9 mouse cellular contexts compared by ENCODE assay signal in genomic region chr8:125052026-125052425, GRCm38 (mm10). TPM values are rescaled to one million over a fixed set of nuclear protein-coding genes. Genes with fewer than 3 reads are reported as not detected.
DNase-seq lines count a peak whose midpoint lies in the region; ATAC-seq and TF ChIP-seq lines count a peak whose summit lies in the region.
"Had no signal": no experiment of that assay in that cellular context is flagged by ENCODE, and none has a peak within 500 bp of the region (broad histone marks: within the 10 kb centered on the region; RNA-seq: fewer than 3 reads in every experiment).

No protein-coding gene starts in this region.

- intact Hi-C loops in left cerebral cortex, postnatal 36 days (cut with DNase I), result loop anchor here (10.0 kb wide), 1 partner anchor 813 kb away; no protein-coding TSS in a partner anchor

- no peak for ATAC-seq in intestine, postnatal 0 days
- no peak for ATAC-seq in intestine, embryonic 15.5 days
- ATAC-seq in granulocyte monocyte progenitor cell, adult 5-6 weeks (replicated peaks; ENCODE audit: poor library complexity, severe bottlenecking), result peak; percentile 46
- ATAC-seq in neutrophil, adult 5-6 weeks (ENCODE audit: extremely low read depth, insufficient number of reproducible peaks, low FRiP score, poor library complexity, severe bottlenecking), result peak; percentile 34; the same call in 1 of the 2 replicates

- H3K4me1 ChIP-seq in intestine, postnatal 0 days (replicated peaks; ENCODE audit: control insufficient read depth, insufficient read depth, low read length), result no peaks in the 10 kb centered on the region; the same call in 1 of the 2 replicates
- H3K4me1 ChIP-seq in intestine, embryonic 15.5 days (replicated peaks), result peaks cover 8% of the 10 kb centered on the region; the same call in 1 of the 2 replicates

- no peaks in the 10 kb centered on the region for H3K9me3 ChIP-seq in intestine, postnatal 0 days (ENCODE audit: control insufficient read depth)
- H3K9me3 ChIP-seq in intestine, embryonic 15.5 days, result no peaks in the 10 kb centered on the region
- H3K9me3 ChIP-seq: embryonic facial prominence, embryonic 13.5 days had no signal

- H3K4me3 ChIP-seq in intestine, postnatal 0 days (ENCODE audit: low read depth, low read length), result no peak overlapping the region
- no peak overlapping the region for H3K4me3 ChIP-seq in intestine, embryonic 15.5 days (replicated peaks)
- H3K4me3 ChIP-seq: embryonic facial prominence, embryonic 13.5 days had no signal

- H3K9ac ChIP-seq in intestine, postnatal 0 days (ENCODE audit: low read depth, low read length), result no peak overlapping the region
- no peak overlapping the region for H3K9ac ChIP-seq in intestine, embryonic 15.5 days
- H3K9ac ChIP-seq: embryonic facial prominence, embryonic 13.5 days had no signal

- DNase-seq in Muller cell, postnatal 12 days (ENCODE audit: inconsistent ontology term), result peak; percentile 39
- peak; percentile 52 for DNase-seq in cerebellum, adult 9-10 months
- DNase-seq in left cerebral cortex, postnatal 36 days (ENCODE audit: low spot score in 2 of 2), result peak; percentile 43 to 45
- peak; percentile 74 for DNase-seq in thymus, postnatal 0 days (ENCODE audit: low spot score)

- no peak overlapping the region for H3K27ac ChIP-seq in intestine, postnatal 0 days (ENCODE audit: low read depth, low read length)
- no peak overlapping the region for H3K27ac ChIP-seq in intestine, embryonic 15.5 days
- H3K27ac ChIP-seq: embryonic facial prominence, embryonic 13.5 days had no signal

- peaks cover 33% of the 10 kb centered on the region for H3K27me3 ChIP-seq in intestine, postnatal 0 days (replicated peaks; ENCODE audit: control insufficient read depth, insufficient read depth, low read length)
- H3K27me3 ChIP-seq in intestine, embryonic 15.5 days (replicated peaks), result peaks cover 10% of the 10 kb centered on the region

- 40% methylated on average over 2 of the region's 2 CpGs for WGBS in intestine, postnatal 0 days
- WGBS in intestine, embryonic 15.5 days, result 39% methylated on average over 2 of the region's 2 CpGs

- no peaks in the 10 kb centered on the region for H3K36me3 ChIP-seq in intestine, postnatal 0 days (ENCODE audit: control insufficient read depth, insufficient read depth)
- H3K36me3 ChIP-seq in intestine, embryonic 15.5 days, result no peaks in the 10 kb centered on the region
- H3K36me3 ChIP-seq: embryonic facial prominence, embryonic 13.5 days had no signal

- peak; percentile 90 for TF ChIP-seq CTCF in intestine, postnatal 0 days (IDR thresholded peaks at IDR 0.05; ENCODE audit: low read depth)

- H3K4me2 ChIP-seq in intestine, postnatal 0 days (replicated peaks; ENCODE audit: low read depth), result no peak overlapping the region
- no peak overlapping the region for H3K4me2 ChIP-seq in intestine, embryonic 15.5 days (replicated peaks)
- H3K4me2 ChIP-seq: embryonic facial prominence, embryonic 13.5 days had no signal

RNA-seq across cellular contexts. Expression of gene Disc1, which starts 2.0 kb away (rescaled TPM):
- 0.39 and 0.40 TPM in 2 replicates for polyA plus RNA-seq in intestine, postnatal 0 days (2015; fragmentation: Nextera tagmentation; extraction: Ambion mirVana)
- polyA plus RNA-seq in intestine, embryonic 15.5 days (2015; fragmentation: Nextera tagmentation; extraction: Ambion mirVana), result 1.6 and 1.9 TPM in 2 replicates
- total RNA-seq in granulocyte monocyte progenitor cell, adult 5-6 weeks (2014; fragmentation: Nextera tagmentation), result 5.1 and 6.1 TPM in 2 replicates
- total RNA-seq in granulocyte monocyte progenitor cell, adult 5-6 weeks (2017), result 1.1 and 3.0 TPM in 2 replicates
- 1 to 10 TPM; 1.4 to 2.5 TPM for total RNA-seq in left cerebral cortex, postnatal 36 days (2021)
- 0.37 and 0.93 TPM in 2 replicates for total RNA-seq in neutrophil, adult 5-6 weeks (2017)
- 0.31 and 0.46 TPM in 2 replicates for polyA plus RNA-seq in thymus, postnatal 0 days (2015; fragmentation: Nextera tagmentation; extraction: Ambion mirVana)

RNA-seq across cellular contexts. Expression of gene Tsnax, which starts 39.2 kb away (rescaled TPM):
- polyA plus RNA-seq in intestine, postnatal 0 days (2015; fragmentation: Nextera tagmentation; extraction: Ambion mirVana), result 47.4 and 48.3 TPM in 2 replicates
- polyA plus RNA-seq in intestine, embryonic 15.5 days (2015; fragmentation: Nextera tagmentation; extraction: Ambion mirVana), result 99.3 and 104 TPM in 2 replicates
- total RNA-seq in granulocyte monocyte progenitor cell, adult 5-6 weeks (2014; fragmentation: Nextera tagmentation), result 53.0 and 56.1 TPM in 2 replicates
- total RNA-seq in granulocyte monocyte progenitor cell, adult 5-6 weeks (2017), result 72.8 and 77.1 TPM in 2 replicates
- total RNA-seq in left cerebral cortex, postnatal 36 days (2021), result 100 to 1,000 TPM; 169 to 171 TPM
- total RNA-seq in neutrophil, adult 5-6 weeks (2017), result 51.6 and 53.2 TPM in 2 replicates
- 120 and 129 TPM in 2 replicates for polyA plus RNA-seq in thymus, postnatal 0 days (2015; fragmentation: Nextera tagmentation; extraction: Ambion mirVana)

Comparison
In these comparisons a context has a peak if more than half of its experiments do, and no peak if none do; other contexts are left out.
1. ATAC-seq: peak in granulocyte monocyte progenitor cell, adult 5-6 weeks (single experiment) and neutrophil, adult 5-6 weeks (single experiment); none in intestine, postnatal 0 days (single experiment) and intestine, embryonic 15.5 days (single experiment).
2. Peak in every context shown above with its lines, with median percentiles within 50 percentile points of each other: DNase-seq.